Mouse (Mus musculus) bone marrow, adult 2 months (tissue): Measurements from ENCODE around the gene Kcnn1.

Experiments
- CTCF ChIP-seq: fragments of 200-500 bp; IDR thresholded peaks from 2 replicates; pipeline ENCODE4 v1.5.1; 2011; ENCODE audit warnings: low read length, control low read depth; ENCODE audit not compliant: control insufficient read depth, insufficient read depth
- POLR2A ChIP-seq: fragments of 200-500 bp; IDR thresholded peaks from 2 replicates; pipeline ENCODE4 v1.6.1; 2011; ENCODE audit warnings: low read depth, mild to moderate bottlenecking, control low read depth, low read length, borderline replicate concordance; ENCODE audit not compliant: control insufficient read depth

GRCm38 (mm10) chr8:70850947-70851346, 12.1 kb downstream of the Kcnn1 start:
- no peak for TF ChIP-seq POLR2A
- no peak for TF ChIP-seq CTCF
